Mouse (Mus musculus): ENCODE data around the gene Ccdc103. TPM values are rescaled to one million over a fixed set of nuclear protein-coding genes. Genes with fewer than 3 reads are reported as not detected.

Gene Ccdc103
- total and polyA plus RNA-seq, 3 experiments: 0.20 TPM; not detected in 2

GRCm38 (mm10) chr11:102893015-102893651 is 12.1 kb downstream of the Ccdc103 start:
- Histone ChIP-seq H3K9ac (ENCODE audit: low read depth, low read length) (peak overlapping the region; percentile 53), H3K27me3 (ENCODE audit: control insufficient read depth, insufficient read depth, low read length) (no peaks in the 10 kb centered on the region), H3K4me3 (peak overlapping the region; percentile 35), H3K79me2 (replicated peaks; ENCODE audit: control insufficient read depth, insufficient read depth, low read length) (no peaks in the 10 kb centered on the region), H3K36me3 (ENCODE audit: control insufficient read depth, insufficient read depth, low read length) (no peaks in the 10 kb centered on the region), H3K4me1 (ENCODE audit: control insufficient read depth, insufficient read depth, low read length) (no peaks in the 10 kb centered on the region), H3K27ac (no peak overlapping the region)
- TF ChIP-seq CTCF (IDR thresholded peaks at IDR 0.05) (peak; percentile 81), EP300 (IDR thresholded peaks at IDR 0.05; ENCODE audit: insufficient read depth, low read depth, low read length) (no peak)
- WGBS: 7% methylated on average over 43 of the region's 43 CpGs
- DNase-seq: peak; percentile 57 to 74
- intact Hi-C loops (cut with DNase I): no loop called here

- 89% methylated on average over 4 of the region's 4 CpGs for WGBS
- Histone ChIP-seq H3K36me3 (ENCODE audit: control insufficient read depth, insufficient read depth, low read length) (no peaks in the 10 kb centered on the region), H3K79me2 (replicated peaks; ENCODE audit: control insufficient read depth, insufficient read depth, low read length) (no peaks in the 10 kb centered on the region), H3K4me3 (no peak overlapping the region), H3K9ac (ENCODE audit: low read depth, low read length) (no peak overlapping the region), H3K4me1 (ENCODE audit: control insufficient read depth, insufficient read depth, low read length) (no peaks in the 10 kb centered on the region), H3K27me3 (ENCODE audit: control insufficient read depth, insufficient read depth, low read length) (no peaks in the 10 kb centered on the region), H3K27ac (no peak overlapping the region)
- no peak for TF ChIP-seq EP300 (IDR thresholded peaks at IDR 0.05; ENCODE audit: insufficient read depth, low read depth, low read length)
- TF ChIP-seq CTCF (IDR thresholded peaks at IDR 0.05): no peak
- TF ChIP-seq POLR2A (IDR thresholded peaks at IDR 0.05; ENCODE audit: insufficient read depth, low read depth, low read length): no peak
- intact Hi-C loops (cut with DNase I): no loop called here
- no peak for DNase-seq
Measured at GRCm38 (mm10) chr11:102894716-102895115, 13.7 kb downstream of the Ccdc103 start.

DNA sequence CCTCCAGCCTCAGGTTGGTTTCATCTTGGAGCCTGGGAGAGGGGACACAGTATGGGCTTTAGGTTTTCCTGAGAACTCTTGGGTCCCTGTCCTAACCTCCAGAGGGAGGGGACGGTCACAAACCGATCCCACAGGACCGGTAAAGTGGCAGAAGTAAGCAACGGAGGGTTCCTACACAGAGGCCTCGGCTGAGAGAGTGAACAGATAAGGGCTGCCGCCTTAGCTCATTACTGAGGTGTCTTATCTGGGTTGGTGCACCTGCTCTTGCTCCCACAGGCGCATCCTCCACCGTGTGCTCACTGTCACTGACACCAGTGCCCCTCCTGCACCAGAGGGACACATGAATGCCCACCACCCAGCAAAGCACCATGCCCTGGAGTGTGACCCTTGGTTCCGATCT is 14.8 kb downstream of the Ccdc103 start:
- 69% methylated on average over 9 of the region's 9 CpGs for WGBS
- no peaks in the 10 kb centered on the region for H3K27me3 ChIP-seq (ENCODE audit: control insufficient read depth, insufficient read depth, low read length)
- TF ChIP-seq CTCF (IDR thresholded peaks at IDR 0.05): no peak
- TF ChIP-seq EP300 (IDR thresholded peaks at IDR 0.05; ENCODE audit: insufficient read depth, low read depth, low read length): no peak
- TF ChIP-seq POLR2A (IDR thresholded peaks at IDR 0.05; ENCODE audit: insufficient read depth, low read depth, low read length): no peak

GRCm38 (mm10) chr11:102896641-102897040 is 15.6 kb downstream of the Ccdc103 start:
- intact Hi-C loops (cut with DNase I): no loop called here
- no peak for TF ChIP-seq CTCF (IDR thresholded peaks at IDR 0.05)
- TF ChIP-seq POLR2A (IDR thresholded peaks at IDR 0.05; ENCODE audit: insufficient read depth, low read depth, low read length): no peak
- TF ChIP-seq EP300 (IDR thresholded peaks at IDR 0.05; ENCODE audit: insufficient read depth, low read depth, low read length): no peak

More for the DNA sequence above, 14.8 kb downstream of the Ccdc103 start:
- intact Hi-C loops (cut with DNase I): no loop called here
- H3K79me2 ChIP-seq (replicated peaks; ENCODE audit: control insufficient read depth, insufficient read depth, low read length): no peaks in the 10 kb centered on the region
- no peaks in the 10 kb centered on the region for H3K36me3 ChIP-seq (ENCODE audit: control insufficient read depth, insufficient read depth, low read length)
- H3K4me1 ChIP-seq (ENCODE audit: control insufficient read depth, insufficient read depth, low read length): peaks cover 2% of the 10 kb centered on the region
- DNase-seq: no peak
- no peak overlapping the region for H3K27ac ChIP-seq
- H3K4me3 ChIP-seq: no peak overlapping the region
- no peak overlapping the region for H3K9ac ChIP-seq (ENCODE audit: low read depth, low read length)

GRCm38 (mm10) chr11:102898408-102898807 is 17.4 kb downstream of the Ccdc103 start:
- H3K27me3 ChIP-seq (ENCODE audit: control insufficient read depth, insufficient read depth, low read length): no peaks in the 10 kb centered on the region
- H3K36me3 ChIP-seq (ENCODE audit: control insufficient read depth, insufficient read depth, low read length): no peaks in the 10 kb centered on the region
- H3K4me1 ChIP-seq (ENCODE audit: control insufficient read depth, insufficient read depth, low read length): peaks cover 3% of the 10 kb centered on the region
- no peak overlapping the region for H3K9ac ChIP-seq (ENCODE audit: low read depth, low read length)
- H3K27ac ChIP-seq: no peak overlapping the region
- 80% methylated on average over 9 of the region's 9 CpGs for WGBS
- H3K4me3 ChIP-seq: no peak overlapping the region
- no peaks in the 10 kb centered on the region for H3K79me2 ChIP-seq (replicated peaks; ENCODE audit: control insufficient read depth, insufficient read depth, low read length)
- intact Hi-C loops (cut with DNase I): no loop called here
- TF ChIP-seq CTCF (IDR thresholded peaks at IDR 0.05) (no peak), EP300 (IDR thresholded peaks at IDR 0.05; ENCODE audit: insufficient read depth, low read depth, low read length) (no peak), POLR2A (IDR thresholded peaks at IDR 0.05; ENCODE audit: insufficient read depth, low read depth, low read length) (no peak)
- DNase-seq: no peak

More at GRCm38 (mm10) chr11:102896641-102897040, 15.6 kb downstream of the Ccdc103 start:
- H3K9ac ChIP-seq (ENCODE audit: low read depth, low read length): no peak overlapping the region
- no peak for DNase-seq
- H3K4me1 ChIP-seq (ENCODE audit: control insufficient read depth, insufficient read depth, low read length): peaks cover 3% of the 10 kb centered on the region
- no peaks in the 10 kb centered on the region for H3K79me2 ChIP-seq (replicated peaks; ENCODE audit: control insufficient read depth, insufficient read depth, low read length)
- H3K4me3 ChIP-seq: no peak overlapping the region
- no peaks in the 10 kb centered on the region for H3K36me3 ChIP-seq (ENCODE audit: control insufficient read depth, insufficient read depth, low read length)
- no peaks in the 10 kb centered on the region for H3K27me3 ChIP-seq (ENCODE audit: control insufficient read depth, insufficient read depth, low read length)
- H3K27ac ChIP-seq: no peak overlapping the region
- 81% methylated on average over 20 of the region's 20 CpGs for WGBS

GRCm38 (mm10) chr11:102900763-102901162 is 19.8 kb downstream of the Ccdc103 start, which contains the start of gene Gfap:
Gfap (minus strand) TSS chr11:102900912.
- Histone ChIP-seq H3K4me3 (no peak within 1 kb of the TSS), H3K4me1 (ENCODE audit: control insufficient read depth, insufficient read depth, low read length) (peaks cover 3% of the 10 kb centered on the region), H3K27me3 (ENCODE audit: control insufficient read depth, insufficient read depth, low read length) (no peaks in the 10 kb centered on the region), H3K27ac (no peak within 1 kb of the TSS), H3K9ac (ENCODE audit: low read depth, low read length) (no peak within 1 kb of the TSS), H3K36me3 (ENCODE audit: control insufficient read depth, insufficient read depth, low read length) (no peaks in the 10 kb centered on the region), H3K79me2 (replicated peaks; ENCODE audit: control insufficient read depth, insufficient read depth, low read length) (no peaks in the 10 kb centered on the region)
- WGBS: 10% methylated on average over 7 of the region's 7 CpGs
- TF ChIP-seq POLR2A (IDR thresholded peaks at IDR 0.05; ENCODE audit: insufficient read depth, low read depth, low read length) (no peak), CTCF (IDR thresholded peaks at IDR 0.05) (peak; percentile 89), EP300 (IDR thresholded peaks at IDR 0.05; ENCODE audit: insufficient read depth, low read depth, low read length) (peak; percentile 76)
- intact Hi-C loops (cut with DNase I): loop anchor here (1.0 to 2.0 kb wide), 3 partner anchors 93 to 258 kb away; no protein-coding TSS in a partner anchor
- peak; percentile 65 to 82 for DNase-seq

All from heart, adult 2 months (tissue).